Mouse (Mus musculus) midbrain, embryonic 15.5 days (tissue): ENCODE measurements around the gene Kazn. TPM values are rescaled to one million over a fixed set of nuclear protein-coding genes. Genes with fewer than 3 reads are reported as not detected.

Experiments
- ATAC-seq: fragments of 200-750 bp; cut with Nextera tagmentation; replicated peaks from 2 replicates; pipeline ENCODE4 v1.8.0; 2017; ENCODE audit warnings: moderate TSS enrichment
- H3K27ac ChIP-seq: fragments of 300-500 bp; sonication (generic); 2 replicates; pipeline ENCODE4 v1.5.1; 2015; ENCODE audit warnings: mild to moderate bottlenecking, inconsistent platforms
- H3K27me3 ChIP-seq: fragments of 300-500 bp; sonication (generic); replicated peaks from 2 replicates; pipeline ENCODE4 v1.6.1; 2015; ENCODE audit warnings: inconsistent platforms
- H3K36me3 ChIP-seq: fragments of 300-500 bp; sonication (generic); replicated peaks from 2 replicates; pipeline ENCODE4 v1.6.1; 2015; ENCODE audit warnings: inconsistent platforms
- H3K4me1 ChIP-seq: fragments of 300-500 bp; sonication (generic); 2 replicates; pipeline ENCODE4 v1.6.1; 2015; ENCODE audit warnings: inconsistent platforms
- H3K4me2 ChIP-seq: fragments of 300-500 bp; sonication (generic); 2 replicates; pipeline ENCODE4 v1.6.1; 2015; ENCODE audit warnings: inconsistent platforms, mild to moderate bottlenecking, moderate library complexity
- H3K4me3 ChIP-seq: fragments of 300-500 bp; sonication (generic); 2 replicates; pipeline ENCODE4 v1.5.1; 2015; ENCODE audit warnings: mild to moderate bottlenecking, inconsistent platforms
- H3K9ac ChIP-seq: fragments of 300-500 bp; sonication (generic); 2 replicates; pipeline ENCODE4 v1.6.1; 2015; ENCODE audit warnings: mild to moderate bottlenecking, inconsistent platforms
- H3K9me3 ChIP-seq: fragments of 300-500 bp; sonication (generic); 2 replicates; pipeline ENCODE4 v1.6.1; 2016; ENCODE audit warnings: inconsistent platforms
- WGBS: fragments of 180-500 bp; shearing (Covaris S2); methylation state at CpG from one replicate; pipeline ENCODE4 v1.1.7; 2015; ENCODE audit warnings: mixed read lengths; 5-methylcytosine and 5-hydroxymethylcytosine counted together
- polyA plus RNA-seq: library from polyadenylated mRNA; unstranded; fragments of >200 nt; fragmentation: Nextera tagmentation; extraction: Ambion mirVana; gene quantifications from 2 replicates; pipeline ENCODE4 v1.2.1, GENCODE M21; 2015

Gene Kazn
- polyA plus RNA-seq, 1 experiment from 2014 or later, result 33.6 TPM

DNA sequence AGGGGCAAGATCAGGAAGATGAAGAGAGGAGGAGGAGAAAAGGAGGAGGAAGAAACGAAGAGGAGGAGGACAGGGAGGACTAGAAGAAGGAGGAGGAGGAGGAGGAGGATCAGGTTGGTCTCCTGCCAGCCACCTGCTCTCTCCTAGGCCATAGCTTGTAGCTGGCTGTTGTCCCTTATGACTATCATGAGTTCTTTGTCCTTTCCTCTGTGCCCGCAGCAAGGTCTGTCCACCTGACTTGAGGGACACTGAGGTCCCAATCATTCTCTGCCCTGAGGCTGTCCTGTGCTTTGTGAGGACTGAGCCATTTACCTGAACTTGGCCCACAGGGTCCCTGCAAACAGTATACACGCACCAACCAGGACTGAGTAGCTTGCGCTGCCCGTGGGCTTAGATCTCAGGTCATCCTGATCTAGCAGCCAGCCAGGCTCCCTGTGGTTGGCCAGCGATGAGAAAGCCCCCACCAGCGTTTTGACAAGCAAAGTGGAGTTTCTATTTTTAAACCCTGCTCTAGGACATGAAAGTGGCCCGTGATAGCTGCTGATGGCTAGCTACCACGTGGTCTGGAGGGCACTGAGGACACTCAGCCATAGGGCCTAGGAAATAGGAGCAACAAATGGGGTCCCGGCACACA lies 112.4 kb downstream of the Kazn start:
- H3K4me3 ChIP-seq, result no peak overlapping the region
- ATAC-seq, result peak; percentile 48; the same call in 1 of the 2 replicates
- H3K4me1 ChIP-seq, result no peaks in the 10 kb centered on the region
- no peak overlapping the region for H3K4me2 ChIP-seq
- no peaks in the 10 kb centered on the region for H3K27me3 ChIP-seq
- no peak overlapping the region for H3K9ac ChIP-seq
- no peaks in the 10 kb centered on the region for H3K9me3 ChIP-seq
- 69% methylated on average over 10 of the region's 10 CpGs for WGBS
- H3K36me3 ChIP-seq, result no peaks in the 10 kb centered on the region
- no peak overlapping the region for H3K27ac ChIP-seq

GRCm38 (mm10) chr4:142121164-142121563 lies 118.0 kb downstream of the Kazn start:
- H3K4me2 ChIP-seq, result no peak overlapping the region
- no peaks in the 10 kb centered on the region for H3K27me3 ChIP-seq
- no peaks in the 10 kb centered on the region for H3K4me1 ChIP-seq
- no peak overlapping the region for H3K9ac ChIP-seq
- H3K27ac ChIP-seq, result no peak overlapping the region
- H3K36me3 ChIP-seq, result no peaks in the 10 kb centered on the region
- H3K4me3 ChIP-seq, result no peak overlapping the region
- ATAC-seq, result no peak
- 65% methylated on average over 1 of the region's 1 CpGs for WGBS
- no peaks in the 10 kb centered on the region for H3K9me3 ChIP-seq

- H3K27me3 ChIP-seq, result no peaks in the 10 kb centered on the region
- peak; percentile 40; the same call in 1 of the 2 replicates for ATAC-seq
- WGBS, result 44% methylated on average over 7 of the region's 7 CpGs
- no peak overlapping the region for H3K27ac ChIP-seq
- H3K4me2 ChIP-seq, result no peak overlapping the region
- H3K36me3 ChIP-seq, result no peaks in the 10 kb centered on the region
- H3K9me3 ChIP-seq, result no peaks in the 10 kb centered on the region
- H3K4me1 ChIP-seq, result no peaks in the 10 kb centered on the region
- no peak overlapping the region for H3K9ac ChIP-seq
- no peak overlapping the region for H3K4me3 ChIP-seq
Observed at GRCm38 (mm10) chr4:142118522-142118921, 120.7 kb downstream of the Kazn start.

DNA sequence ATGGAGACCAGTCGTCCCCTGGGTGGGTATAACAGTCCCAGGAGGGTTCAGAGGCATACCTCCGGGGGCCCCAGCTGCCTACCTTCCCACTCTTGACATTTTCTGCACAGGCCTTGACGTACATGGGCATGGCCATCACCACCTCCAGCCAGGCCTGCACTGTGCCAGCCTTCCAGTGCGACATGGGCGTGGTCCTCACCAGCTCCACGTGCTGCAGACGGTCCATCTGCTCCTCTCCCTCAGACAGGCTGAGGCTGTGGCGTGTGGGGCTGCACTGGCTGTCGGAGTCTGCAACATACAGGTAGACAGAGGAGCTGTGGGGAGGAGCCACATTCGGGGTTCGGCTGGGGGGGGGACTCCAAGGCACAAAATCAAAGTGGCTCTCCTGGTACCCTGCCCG lies 121.2 kb downstream of the Kazn start:
- H3K36me3 ChIP-seq, result no peaks in the 10 kb centered on the region
- H3K4me2 ChIP-seq, result no peak overlapping the region
- H3K4me1 ChIP-seq, result no peaks in the 10 kb centered on the region
- H3K9ac ChIP-seq, result no peak overlapping the region
- 0 out of 2 replicates have a peak, but pooled peaks have one; percentile 19 for ATAC-seq
- no peak overlapping the region for H3K4me3 ChIP-seq
- H3K27ac ChIP-seq, result no peak overlapping the region
- no peaks in the 10 kb centered on the region for H3K27me3 ChIP-seq
- no peaks in the 10 kb centered on the region for H3K9me3 ChIP-seq
- WGBS, result 89% methylated on average over 12 of the region's 12 CpGs

GRCm38 (mm10) chr4:142113306-142113705 lies 125.9 kb downstream of the Kazn start:
- H3K36me3 ChIP-seq, result 0 out of 2 replicates have a peak, but pooled peaks cover 3% of the 10 kb centered on the region
- WGBS, result 36% methylated on average over 8 of the region's 8 CpGs
- no peak overlapping the region for H3K4me3 ChIP-seq
- H3K4me1 ChIP-seq, result no peaks in the 10 kb centered on the region
- H3K9ac ChIP-seq, result no peak overlapping the region
- ATAC-seq, result peak; percentile 80
- no peaks in the 10 kb centered on the region for H3K9me3 ChIP-seq
- H3K27ac ChIP-seq, result no peak overlapping the region
- H3K4me2 ChIP-seq, result no peak overlapping the region
- no peaks in the 10 kb centered on the region for H3K27me3 ChIP-seq

GRCm38 (mm10) chr4:142103081-142103671 lies 136.0 kb downstream of the Kazn start:
- 54% methylated on average over 12 of the region's 12 CpGs for WGBS
- Histone ChIP-seq H3K9ac (no peak overlapping the region), H3K9me3 (no peaks in the 10 kb centered on the region), H3K4me2 (no peak overlapping the region), H3K4me1 (no peaks in the 10 kb centered on the region), H3K27me3 (no peaks in the 10 kb centered on the region), H3K4me3 (no peak overlapping the region), H3K27ac (no peak overlapping the region), H3K36me3 (no peaks in the 10 kb centered on the region)
- no peak for ATAC-seq

DNA sequence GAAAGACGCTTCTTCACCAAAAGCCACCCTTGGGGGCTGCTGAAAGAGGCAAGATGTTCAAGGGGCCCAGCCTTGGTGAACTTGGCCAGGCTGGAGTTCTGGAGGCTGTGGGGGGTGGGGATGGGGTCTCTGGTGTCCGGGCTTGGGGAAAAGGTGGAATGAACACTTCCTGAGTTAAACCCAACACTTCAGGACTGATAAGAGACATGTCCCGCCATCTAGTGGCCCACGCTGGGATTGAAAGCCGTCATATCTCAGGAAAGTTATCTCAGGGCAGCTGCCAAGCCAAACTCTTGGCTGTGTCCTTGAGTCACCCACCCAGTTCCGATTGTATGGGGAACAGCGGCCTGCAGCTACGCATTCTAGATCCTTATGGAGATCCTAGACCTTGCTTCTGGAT lies 140.9 kb downstream of the Kazn start:
- Histone ChIP-seq H3K36me3 (no peaks in the 10 kb centered on the region), H3K4me1 (no peaks in the 10 kb centered on the region), H3K27ac (no peak overlapping the region), H3K27me3 (no peaks in the 10 kb centered on the region), H3K9ac (no peak overlapping the region), H3K9me3 (no peaks in the 10 kb centered on the region), H3K4me2 (no peak overlapping the region), H3K4me3 (no peak overlapping the region)
- 22% methylated on average over 8 of the region's 8 CpGs for WGBS
- peak; percentile 31; the same call in 1 of the 2 replicates for ATAC-seq

GRCm38 (mm10) chr4:142097871-142098270 lies 141.3 kb downstream of the Kazn start:
- no peaks in the 10 kb centered on the region for H3K4me1 ChIP-seq
- H3K9me3 ChIP-seq, result no peaks in the 10 kb centered on the region
- no peak overlapping the region for H3K4me2 ChIP-seq
- no peak overlapping the region for H3K27ac ChIP-seq
- ATAC-seq, result no peak
- H3K9ac ChIP-seq, result no peak overlapping the region
- H3K4me3 ChIP-seq, result no peak overlapping the region
- no peaks in the 10 kb centered on the region for H3K36me3 ChIP-seq
- 54% methylated on average over 5 of the region's 5 CpGs for WGBS
- no peaks in the 10 kb centered on the region for H3K27me3 ChIP-seq

GRCm38 (mm10) chr4:142095513-142096241 lies 143.5 kb downstream of the Kazn start:
- no peaks in the 10 kb centered on the region for H3K9me3 ChIP-seq
- H3K4me3 ChIP-seq, result no peak overlapping the region
- H3K36me3 ChIP-seq, result no peaks in the 10 kb centered on the region
- no peak overlapping the region for H3K4me2 ChIP-seq
- no peak for ATAC-seq
- no peak overlapping the region for H3K9ac ChIP-seq
- no peaks in the 10 kb centered on the region for H3K4me1 ChIP-seq
- no peaks in the 10 kb centered on the region for H3K27me3 ChIP-seq
- H3K27ac ChIP-seq, result no peak overlapping the region
- WGBS, result 54% methylated on average over 15 of the region's 15 CpGs

GRCm38 (mm10) chr4:142094386-142094785 lies 144.8 kb downstream of the Kazn start:
- Histone ChIP-seq H3K4me1 (no peaks in the 10 kb centered on the region), H3K27me3 (no peaks in the 10 kb centered on the region), H3K4me2 (no peak overlapping the region), H3K27ac (no peak overlapping the region), H3K9ac (no peak overlapping the region), H3K36me3 (no peaks in the 10 kb centered on the region), H3K9me3 (no peaks in the 10 kb centered on the region), H3K4me3 (no peak overlapping the region)
- ATAC-seq, result no peak
- 91% methylated on average over 11 of the region's 11 CpGs for WGBS

DNA sequence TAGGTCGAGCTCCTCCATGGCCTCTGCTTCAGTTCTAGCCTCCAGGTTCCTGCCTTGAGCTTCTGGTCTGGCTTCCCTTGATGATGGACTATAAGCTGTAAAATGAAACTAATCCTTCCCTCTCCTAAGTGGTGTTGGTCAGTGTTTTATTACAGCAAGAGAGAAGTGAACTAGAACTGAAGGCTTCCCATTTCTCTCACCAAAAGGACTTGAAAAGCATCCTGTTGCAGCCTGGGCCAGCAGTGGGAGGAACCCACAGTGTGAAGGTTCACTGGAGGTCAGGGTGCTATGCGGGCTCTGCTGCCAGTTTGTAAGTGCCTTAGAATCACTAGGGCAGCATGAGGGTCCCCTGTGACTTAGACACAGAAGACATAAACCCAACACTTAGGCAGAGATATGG lies 148.1 kb downstream of the Kazn start:
- H3K9me3 ChIP-seq, result no peaks in the 10 kb centered on the region
- H3K4me2 ChIP-seq, result no peak overlapping the region
- no peaks in the 10 kb centered on the region for H3K27me3 ChIP-seq
- no peak overlapping the region for H3K4me3 ChIP-seq
- no peaks in the 10 kb centered on the region for H3K4me1 ChIP-seq
- H3K9ac ChIP-seq, result no peak overlapping the region
- 81% methylated on average over 2 of the region's 2 CpGs for WGBS
- no peak overlapping the region for H3K27ac ChIP-seq
- H3K36me3 ChIP-seq, result no peaks in the 10 kb centered on the region
- ATAC-seq, result no peak

DNA sequence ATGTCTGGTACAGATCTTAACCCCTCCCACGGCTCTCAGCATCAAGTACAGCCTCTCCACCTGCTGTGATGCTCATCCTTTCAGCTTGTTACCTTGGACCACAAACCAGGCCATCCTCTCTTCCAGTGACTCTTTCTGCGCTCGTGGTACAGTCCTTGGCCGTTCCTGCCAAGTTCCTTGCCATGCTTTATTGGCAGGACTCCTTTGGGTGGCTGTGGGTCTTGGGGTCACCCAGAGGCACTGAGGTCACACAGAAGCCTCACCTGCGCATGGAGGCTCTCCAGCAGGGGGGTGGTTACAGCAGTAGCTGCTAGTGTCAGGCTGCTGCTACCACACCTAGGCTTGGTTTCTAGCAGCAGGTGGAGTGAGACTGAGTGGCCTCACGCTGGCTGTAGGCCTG lies 149.2 kb downstream of the Kazn start:
- H3K27ac ChIP-seq, result no peak overlapping the region
- H3K9me3 ChIP-seq, result no peaks in the 10 kb centered on the region
- H3K4me1 ChIP-seq, result 0 out of 2 replicates have a peak, but pooled peaks cover 4% of the 10 kb centered on the region
- peaks cover 8% of the 10 kb centered on the region for H3K27me3 ChIP-seq
- no peaks in the 10 kb centered on the region for H3K36me3 ChIP-seq
- H3K9ac ChIP-seq, result no peak overlapping the region
- H3K4me3 ChIP-seq, result no peak overlapping the region
- no peak overlapping the region for H3K4me2 ChIP-seq
- WGBS, result 76% methylated on average over 6 of the region's 6 CpGs
- ATAC-seq, result no peak
